Mouse (Mus musculus): ENCODE measurements around the gene Nr0b2. TPM values are rescaled to one million over a fixed set of nuclear protein-coding genes. Genes with fewer than 3 reads are reported as not detected.
"Not testable (repeated sequence)": the region's sequence is repeated elsewhere in the genome, so short reads cannot be mapped to it uniquely, and the experiment has no call there.

Nr0b2 gene
- total RNA-seq (2021): not detected

GRCm38 (mm10) chr4:133552768-133553447 is at the start of gene Nr0b2:
Nr0b2 (plus strand) TSS chr4:133553376.
- no peak for DNase-seq
- intact Hi-C loops (cut with DNase I): no loop called here

- intact Hi-C loops (cut with DNase I): no loop called here
- no peak for DNase-seq
Observed at GRCm38 (mm10) chr4:133504300-133504699, 48.9 kb upstream of the Nr0b2 start.

GRCm38 (mm10) chr4:133504755-133505485 is 48.3 kb upstream of the Nr0b2 start:
- intact Hi-C loops (cut with DNase I): no loop called here
- no peak for DNase-seq

GRCm38 (mm10) chr4:133506573-133506972 is 46.6 kb upstream of the Nr0b2 start:
- no peak for DNase-seq
- intact Hi-C loops (cut with DNase I): no loop called here

- intact Hi-C loops (cut with DNase I): no loop called here
- peak; percentile 91 for DNase-seq
Observed at GRCm38 (mm10) chr4:133508990-133509389, 44.2 kb upstream of the Nr0b2 start.

- intact Hi-C loops (cut with DNase I): no loop called here
- DNase-seq: no peak
Observed at GRCm38 (mm10) chr4:133511050-133511449, 42.1 kb upstream of the Nr0b2 start.

GRCm38 (mm10) chr4:133512511-133512910 is 40.7 kb upstream of the Nr0b2 start:
- intact Hi-C loops (cut with DNase I): not testable (repeated sequence)

GRCm38 (mm10) chr4:133512972-133513371 is 40.2 kb upstream of the Nr0b2 start:
- peak; percentile 80 for DNase-seq
- intact Hi-C loops (cut with DNase I): no loop called here

More at GRCm38 (mm10) chr4:133512511-133512910, 40.7 kb upstream of the Nr0b2 start:
- not testable (repeated sequence) for DNase-seq

GRCm38 (mm10) chr4:133518601-133519368 is 34.4 kb upstream of the Nr0b2 start, which contains the start of gene Kdf1:
Kdf1 (plus strand) TSS chr4:133518963.
- intact Hi-C loops (cut with DNase I): no loop called here
- DNase-seq: no peak

- intact Hi-C loops (cut with DNase I): no loop called here
Observed at GRCm38 (mm10) chr4:133519369-133519665, 33.9 kb upstream of the Nr0b2 start.

GRCm38 (mm10) chr4:133521502-133521901 is 31.7 kb upstream of the Nr0b2 start:
- no peak for DNase-seq
- intact Hi-C loops (cut with DNase I): no loop called here

More at GRCm38 (mm10) chr4:133519369-133519665, 33.9 kb upstream of the Nr0b2 start:
- no peak for DNase-seq

GRCm38 (mm10) chr4:133527788-133528187 is 25.4 kb upstream of the Nr0b2 start:
- no peak for DNase-seq
- intact Hi-C loops (cut with DNase I): no loop called here

- intact Hi-C loops (cut with DNase I): no loop called here
- DNase-seq: no peak
Observed at GRCm38 (mm10) chr4:133532777-133533176, 20.4 kb upstream of the Nr0b2 start.

- DNase-seq: no peak
- intact Hi-C loops (cut with DNase I): no loop called here
Observed at GRCm38 (mm10) chr4:133536081-133536480, 17.1 kb upstream of the Nr0b2 start.

GRCm38 (mm10) chr4:133536652-133537051 is 16.5 kb upstream of the Nr0b2 start:
- no peak for DNase-seq
- intact Hi-C loops (cut with DNase I): no loop called here

- intact Hi-C loops (cut with DNase I): no loop called here
- peak; percentile 96 for DNase-seq
Observed at GRCm38 (mm10) chr4:133545272-133546231, 7.6 kb upstream of the Nr0b2 start, which contains the start of gene Nudc. Nudc (minus strand) TSS chr4:133545996.

- DNase-seq: no peak
- intact Hi-C loops (cut with DNase I): no loop called here
Observed at GRCm38 (mm10) chr4:133552029-133552428, 1.1 kb upstream of the Nr0b2 start.

GRCm38 (mm10) chr4:133553448-133554330 is 513 bp downstream of the Nr0b2 start:
- intact Hi-C loops (cut with DNase I): no loop called here
- DNase-seq: no peak

- DNase-seq: no peak
- intact Hi-C loops (cut with DNase I): no loop called here
Observed at GRCm38 (mm10) chr4:133557041-133557717, 4.0 kb downstream of the Nr0b2 start.

Measured in left cerebral cortex, postnatal 4 days (tissue).